Mouse (Mus musculus): Measurements from ENCODE around the gene Zfp334. TPM values are rescaled to one million over a fixed set of nuclear protein-coding genes. Genes with fewer than 3 reads are reported as not detected.

The Zfp334 gene
- polyA plus RNA-seq (2016; fragmentation: Nextera tagmentation; extraction: Ambion mirVana) = 20.3 and 21.1 TPM in 2 replicates

- H3K36me3 ChIP-seq (replicated peaks) = peaks cover 40% of the 10 kb centered on the region
- H3K9me3 ChIP-seq = peaks cover under 1% of the 10 kb centered on the region; the same call in 1 of the 2 replicates
- under 1% methylated on average over 40 of the region's 40 CpGs for WGBS
- H3K4me3 ChIP-seq = peak within 1 kb of the TSS; percentile 85
- H3K27ac ChIP-seq = peak within 1 kb of the TSS; percentile 99
- peaks cover 39% of the 10 kb centered on the region for H3K4me1 ChIP-seq
- H3K27me3 ChIP-seq (ENCODE audit: poor library complexity, severe bottlenecking) = no peaks in the 10 kb centered on the region
- peak; percentile 96 for DNase-seq (ENCODE audit: extremely low spot score, low spot score)
Observed at GRCm38 (mm10) chr2:165387844-165388495, at the start of gene Zfp334. Gene Zfp334 (minus strand): TSS chr2:165388259.

- Histone ChIP-seq H3K4me1 (0 out of 2 replicates have a peak, but pooled peaks cover 3% of the 10 kb centered on the region), H3K36me3 (replicated peaks) (no peaks in the 10 kb centered on the region), H3K27me3 (ENCODE audit: poor library complexity, severe bottlenecking) (no peaks in the 10 kb centered on the region), H3K9me3 (no peaks in the 10 kb centered on the region), H3K27ac (no peak overlapping the region), H3K4me3 (no peak overlapping the region)
- WGBS = 63% methylated on average over 7 of the region's 7 CpGs
- DNase-seq (ENCODE audit: extremely low spot score, low spot score) = no peak
Observed at GRCm38 (mm10) chr2:165428694-165429093, 40.6 kb upstream of the Zfp334 start.

- peaks cover 53% of the 10 kb centered on the region for H3K4me1 ChIP-seq
- no peak overlapping the region for H3K4me3 ChIP-seq
- no peaks in the 10 kb centered on the region for H3K36me3 ChIP-seq (replicated peaks)
- DNase-seq (ENCODE audit: extremely low spot score, low spot score) = no peak
- H3K9me3 ChIP-seq = no peaks in the 10 kb centered on the region
- H3K27me3 ChIP-seq (ENCODE audit: poor library complexity, severe bottlenecking) = no peaks in the 10 kb centered on the region
- peak overlapping the region; percentile 79 for H3K27ac ChIP-seq
- WGBS = 64% methylated on average over 2 of the region's 2 CpGs
Observed at GRCm38 (mm10) chr2:165420195-165420594, 32.1 kb upstream of the Zfp334 start.

GRCm38 (mm10) chr2:165419670-165420111, 31.6 kb upstream of the Zfp334 start:
- Histone ChIP-seq H3K27me3 (ENCODE audit: poor library complexity, severe bottlenecking) (no peaks in the 10 kb centered on the region), H3K9me3 (no peaks in the 10 kb centered on the region), H3K4me1 (peaks cover 58% of the 10 kb centered on the region), H3K36me3 (replicated peaks) (no peaks in the 10 kb centered on the region), H3K27ac (peak overlapping the region; percentile 79), H3K4me3 (no peak overlapping the region)
- no peak for DNase-seq (ENCODE audit: extremely low spot score, low spot score)
- WGBS = 72% methylated on average over 4 of the region's 4 CpGs

- no peaks in the 10 kb centered on the region for H3K27me3 ChIP-seq (ENCODE audit: poor library complexity, severe bottlenecking)
- H3K4me1 ChIP-seq = peaks cover 69% of the 10 kb centered on the region
- no peak overlapping the region for H3K27ac ChIP-seq
- H3K36me3 ChIP-seq (replicated peaks) = no peaks in the 10 kb centered on the region
- no peaks in the 10 kb centered on the region for H3K9me3 ChIP-seq
- 72% methylated on average over 2 of the region's 2 CpGs for WGBS
- H3K4me3 ChIP-seq = no peak overlapping the region
- no peak for DNase-seq (ENCODE audit: extremely low spot score, low spot score)
Observed at GRCm38 (mm10) chr2:165418577-165418976, 30.5 kb upstream of the Zfp334 start.

- no peak for DNase-seq (ENCODE audit: extremely low spot score, low spot score)
- Histone ChIP-seq H3K9me3 (no peaks in the 10 kb centered on the region), H3K4me1 (peaks cover 65% of the 10 kb centered on the region), H3K36me3 (replicated peaks) (no peaks in the 10 kb centered on the region), H3K27ac (peak overlapping the region; percentile 83), H3K27me3 (ENCODE audit: poor library complexity, severe bottlenecking) (no peaks in the 10 kb centered on the region), H3K4me3 (no peak overlapping the region)
- 70% methylated on average over 7 of the region's 7 CpGs for WGBS
Observed at GRCm38 (mm10) chr2:165417291-165417690, 29.2 kb upstream of the Zfp334 start.

DNA sequence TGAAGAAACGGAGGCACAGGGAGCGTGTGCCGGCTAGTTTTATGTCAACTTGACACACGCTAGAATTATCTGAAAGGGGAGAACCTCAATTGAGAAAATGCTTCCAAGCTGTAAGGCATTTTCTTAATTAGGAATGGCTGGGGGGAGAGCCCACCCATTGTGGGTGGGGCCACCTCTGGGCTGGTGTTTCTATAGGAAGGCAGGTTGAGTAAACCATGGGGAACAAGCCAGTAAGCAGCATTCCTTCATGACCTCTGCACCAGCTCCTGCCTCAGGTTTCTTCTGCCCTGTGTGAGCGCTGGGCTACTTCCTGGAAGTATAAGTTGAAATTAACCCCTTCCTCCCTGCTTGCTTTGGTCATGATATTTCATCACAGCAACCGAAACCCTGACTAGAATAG, 27.7 kb upstream of the Zfp334 start:
- 56% methylated on average over 6 of the region's 6 CpGs for WGBS
- Histone ChIP-seq H3K4me3 (no peak overlapping the region), H3K36me3 (replicated peaks) (no peaks in the 10 kb centered on the region), H3K4me1 (peaks cover 61% of the 10 kb centered on the region), H3K27ac (peak overlapping the region; percentile 83), H3K9me3 (no peaks in the 10 kb centered on the region), H3K27me3 (ENCODE audit: poor library complexity, severe bottlenecking) (no peaks in the 10 kb centered on the region)
- DNase-seq (ENCODE audit: extremely low spot score, low spot score) = no peak

DNA sequence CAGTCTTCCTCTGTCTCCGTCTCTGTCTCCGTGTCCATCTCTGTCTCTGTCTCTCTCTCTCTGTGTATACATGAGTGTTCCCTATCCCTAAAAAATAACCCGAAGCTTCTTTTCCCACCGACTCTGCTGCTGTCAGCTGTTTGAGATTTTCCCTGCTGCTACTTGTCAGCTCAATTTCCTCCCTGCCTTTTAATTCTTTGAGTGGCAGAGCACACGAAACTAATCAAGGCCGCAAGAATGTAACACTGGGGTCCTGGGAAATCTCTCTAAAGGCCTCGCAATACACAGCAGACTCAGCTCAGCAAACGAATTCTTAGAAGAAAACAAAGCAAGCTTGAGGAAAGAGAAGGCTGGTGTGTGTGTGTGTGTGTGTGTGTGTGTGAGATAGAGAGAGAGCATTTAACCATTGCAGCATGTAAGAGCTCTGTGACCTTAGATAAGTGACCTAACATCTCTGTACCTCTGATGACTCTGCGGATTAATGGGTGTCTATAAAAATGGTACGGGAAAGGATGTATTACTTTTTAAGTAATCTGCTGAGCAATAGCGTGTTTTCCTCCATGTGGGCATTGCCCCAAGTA, 27.2 kb upstream of the Zfp334 start:
- peak overlapping the region; percentile 83 for H3K27ac ChIP-seq
- no peaks in the 10 kb centered on the region for H3K9me3 ChIP-seq
- DNase-seq (ENCODE audit: extremely low spot score, low spot score) = no peak
- 44% methylated on average over 11 of the region's 11 CpGs for WGBS
- H3K4me1 ChIP-seq = peaks cover 55% of the 10 kb centered on the region
- no peaks in the 10 kb centered on the region for H3K36me3 ChIP-seq (replicated peaks)
- H3K4me3 ChIP-seq = no peak overlapping the region
- no peaks in the 10 kb centered on the region for H3K27me3 ChIP-seq (ENCODE audit: poor library complexity, severe bottlenecking)

DNA sequence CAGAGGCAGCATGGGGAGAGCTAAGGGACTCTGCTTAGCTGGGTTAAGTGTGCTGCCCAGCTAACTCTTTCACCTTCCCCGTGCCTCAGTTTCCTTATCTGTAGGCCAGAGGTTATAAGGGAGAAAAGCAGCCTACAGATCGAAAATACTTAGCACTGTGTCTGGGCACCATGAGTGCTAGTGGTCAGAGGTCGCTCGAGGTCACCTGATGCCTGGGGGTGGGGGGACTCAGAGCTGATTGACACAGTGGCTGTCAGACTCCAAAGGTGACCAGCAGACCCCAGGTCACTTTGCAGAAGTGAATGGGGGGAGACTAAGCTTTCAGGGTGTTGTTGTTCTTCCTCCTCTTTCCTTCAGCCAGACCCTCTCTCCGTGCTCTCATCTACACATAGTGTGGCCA, 26.3 kb upstream of the Zfp334 start:
- Histone ChIP-seq H3K36me3 (replicated peaks) (no peaks in the 10 kb centered on the region), H3K27ac (peak overlapping the region; percentile 83), H3K4me1 (peaks cover 46% of the 10 kb centered on the region), H3K4me3 (no peak overlapping the region), H3K27me3 (ENCODE audit: poor library complexity, severe bottlenecking) (no peaks in the 10 kb centered on the region), H3K9me3 (no peaks in the 10 kb centered on the region)
- WGBS = 71% methylated on average over 5 of the region's 5 CpGs
- no peak for DNase-seq (ENCODE audit: extremely low spot score, low spot score)

DNA sequence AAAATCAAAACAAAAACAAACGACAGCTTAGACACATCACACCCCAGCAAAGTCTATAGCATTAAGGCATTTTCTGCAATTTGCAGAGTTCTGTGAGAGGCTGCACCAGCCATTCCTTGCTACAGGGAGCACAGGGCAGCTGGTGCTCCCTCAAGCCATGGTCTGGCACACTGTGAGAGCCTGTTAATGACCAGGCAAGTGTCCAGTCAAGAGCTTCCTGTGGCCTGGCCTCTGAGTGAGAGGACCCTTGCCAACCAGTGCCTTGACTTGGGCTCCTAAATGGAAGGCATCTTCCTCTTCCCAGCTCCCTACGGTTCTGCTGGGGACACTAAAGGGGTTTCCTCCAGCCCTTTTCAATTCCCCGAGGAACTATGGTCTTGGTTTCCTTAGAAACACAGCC, 25.8 kb upstream of the Zfp334 start:
- no peak for DNase-seq (ENCODE audit: extremely low spot score, low spot score)
- no peaks in the 10 kb centered on the region for H3K27me3 ChIP-seq (ENCODE audit: poor library complexity, severe bottlenecking)
- peak overlapping the region; percentile 83 for H3K27ac ChIP-seq
- peaks cover 42% of the 10 kb centered on the region for H3K4me1 ChIP-seq
- no peaks in the 10 kb centered on the region for H3K36me3 ChIP-seq (replicated peaks)
- 56% methylated on average over 3 of the region's 3 CpGs for WGBS
- H3K4me3 ChIP-seq = no peak overlapping the region
- no peaks in the 10 kb centered on the region for H3K9me3 ChIP-seq

DNA sequence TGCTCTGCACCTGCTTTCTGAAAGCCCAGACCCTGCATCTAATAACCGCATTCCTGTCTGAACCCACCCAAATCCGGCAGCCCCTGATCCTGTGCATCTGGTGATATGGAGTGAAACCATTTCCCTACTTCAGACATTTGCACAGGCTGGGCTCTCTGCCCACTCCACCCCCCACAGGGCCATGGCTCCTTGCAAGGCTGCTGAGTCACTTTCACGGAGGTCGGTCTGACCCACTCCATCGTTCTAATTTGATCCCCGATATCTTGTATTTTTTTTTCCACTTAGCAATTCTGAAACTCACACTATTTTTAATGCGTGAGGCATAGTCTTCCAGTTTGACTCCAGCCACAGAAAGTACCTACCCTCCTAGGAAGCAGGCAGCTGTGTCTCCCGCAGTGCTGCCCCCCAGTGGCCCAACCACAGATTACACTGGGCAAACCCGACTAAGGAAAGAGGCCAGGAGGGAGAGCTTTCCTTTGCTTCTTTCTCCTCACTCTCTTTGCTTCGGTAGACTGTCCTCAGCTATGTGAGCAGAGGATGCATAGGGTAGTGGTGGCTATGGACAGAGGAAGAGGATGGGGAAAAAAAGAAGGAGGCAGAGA, 19.7 kb upstream of the Zfp334 start:
- Histone ChIP-seq H3K27ac (no peak overlapping the region), H3K9me3 (no peaks in the 10 kb centered on the region), H3K27me3 (ENCODE audit: poor library complexity, severe bottlenecking) (no peaks in the 10 kb centered on the region), H3K4me3 (no peak overlapping the region), H3K36me3 (replicated peaks) (no peaks in the 10 kb centered on the region), H3K4me1 (peaks cover 19% of the 10 kb centered on the region)
- DNase-seq (ENCODE audit: extremely low spot score, low spot score) = peak; percentile 70
- 54% methylated on average over 10 of the region's 10 CpGs for WGBS

DNA sequence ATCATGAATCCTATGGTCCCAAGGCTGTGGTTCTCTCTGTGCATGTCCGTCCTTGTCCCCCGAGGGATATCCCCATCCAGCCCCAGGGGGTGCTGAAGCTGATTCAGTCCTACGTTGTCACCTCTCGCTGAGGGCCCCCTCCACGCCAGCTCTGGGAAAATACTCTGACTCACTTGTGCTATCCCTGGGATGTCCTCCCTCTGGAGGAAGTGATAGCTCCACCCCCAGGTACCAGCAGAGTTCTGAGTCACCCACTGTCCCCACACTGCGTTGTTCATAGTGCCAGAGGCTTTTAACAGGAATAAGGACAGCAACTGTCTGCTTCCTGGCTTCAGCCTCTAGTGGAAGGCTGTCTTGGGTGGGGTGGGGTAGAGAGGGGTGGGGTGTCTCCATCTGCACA, 17.3 kb upstream of the Zfp334 start:
- Histone ChIP-seq H3K36me3 (replicated peaks) (no peaks in the 10 kb centered on the region), H3K9me3 (no peaks in the 10 kb centered on the region), H3K27me3 (ENCODE audit: poor library complexity, severe bottlenecking) (no peaks in the 10 kb centered on the region), H3K4me1 (peaks cover 32% of the 10 kb centered on the region), H3K27ac (0 out of 2 replicates have a peak overlapping the region, but pooled peaks have one; percentile 40), H3K4me3 (no peak overlapping the region)
- 63% methylated on average over 6 of the region's 6 CpGs for WGBS
- no peak for DNase-seq (ENCODE audit: extremely low spot score, low spot score)

DNA sequence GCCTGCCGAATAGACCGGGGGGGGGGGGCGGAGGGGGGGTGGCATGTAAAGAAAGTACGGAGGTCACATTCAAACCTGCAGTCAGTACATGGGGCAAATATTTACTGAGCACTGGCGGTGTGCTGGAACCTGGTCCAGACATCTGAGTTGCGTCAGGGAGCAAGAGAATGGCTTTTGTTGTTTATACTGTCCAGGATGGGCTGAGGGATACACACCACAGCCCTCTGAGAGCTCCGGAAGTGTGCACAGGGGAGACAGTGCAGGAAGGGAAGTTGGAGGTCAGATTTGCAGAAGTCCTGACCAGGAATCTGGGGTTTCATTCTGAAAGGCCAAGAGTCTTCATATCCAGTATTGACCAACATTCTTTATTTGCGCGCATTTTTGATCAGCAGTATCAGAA, 16.9 kb upstream of the Zfp334 start:
- H3K4me3 ChIP-seq = no peak overlapping the region
- no peak for DNase-seq (ENCODE audit: extremely low spot score, low spot score)
- no peaks in the 10 kb centered on the region for H3K27me3 ChIP-seq (ENCODE audit: poor library complexity, severe bottlenecking)
- H3K9me3 ChIP-seq = no peaks in the 10 kb centered on the region
- H3K4me1 ChIP-seq = peaks cover 32% of the 10 kb centered on the region
- no peaks in the 10 kb centered on the region for H3K36me3 ChIP-seq (replicated peaks)
- H3K27ac ChIP-seq = peak overlapping the region; percentile 40; the same call in 1 of the 2 replicates
- WGBS = 82% methylated on average over 9 of the region's 9 CpGs

Data from forebrain, embryonic 10.5 days (tissue).